Mouse (Mus musculus): ENCODE data around the gene Rhox3h. TPM values are rescaled to one million over a fixed set of nuclear protein-coding genes. Genes with fewer than 3 reads are reported as not detected.

Rhox3h gene
- 0.16 TPM in 1 of 2 replicates, not detected in the other for polyA plus RNA-seq (2015; fragmentation: Nextera tagmentation; extraction: Ambion mirVana)

DNA sequence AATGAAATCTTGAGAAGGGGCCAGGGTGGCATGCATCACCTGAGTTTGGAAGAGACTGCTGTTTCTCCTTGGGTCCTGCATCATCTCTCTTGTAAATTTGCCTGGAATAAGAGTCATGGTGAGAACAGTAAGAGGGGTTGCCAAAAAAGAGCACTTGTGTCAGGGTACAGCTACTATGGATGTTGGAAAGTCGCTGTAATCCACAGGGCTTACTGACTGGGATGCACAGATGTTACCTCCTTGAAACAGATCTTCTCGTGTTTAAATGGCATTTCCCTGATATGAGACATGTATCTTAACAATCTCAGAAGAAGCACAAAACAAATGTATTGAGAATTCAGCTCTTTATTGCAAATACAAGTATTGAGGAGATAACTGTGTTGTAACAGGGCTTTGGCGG, at the start of gene Rhox3h:
TSS of gene Rhox3h (minus strand) at position 101 of the 400 bp plus-strand sequence.

DNA sequence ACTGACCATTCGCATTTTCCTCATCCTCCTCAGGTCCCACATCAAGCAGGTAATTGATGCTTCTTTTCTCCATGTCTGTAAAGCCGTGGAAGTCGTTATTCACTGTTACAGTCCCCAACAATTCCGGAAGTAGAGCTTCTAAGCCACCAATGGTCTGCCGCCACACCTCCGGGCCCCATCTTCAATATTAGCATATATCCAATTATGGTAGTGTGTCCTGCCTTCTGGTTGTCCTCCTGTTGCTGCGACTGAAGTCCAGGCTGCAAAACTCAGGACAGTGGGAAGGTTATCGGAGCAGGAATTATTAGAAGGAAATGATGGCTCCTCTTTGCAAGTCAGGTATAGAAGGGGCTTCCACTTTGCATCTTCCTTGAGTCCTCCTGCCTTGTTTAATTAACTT, 4.6 kb upstream of the Rhox3h start, which contains the start of gene Rhox2h:
TSS of gene Rhox2h (minus strand) at position 101 of the 400 bp plus-strand sequence.

DNA sequence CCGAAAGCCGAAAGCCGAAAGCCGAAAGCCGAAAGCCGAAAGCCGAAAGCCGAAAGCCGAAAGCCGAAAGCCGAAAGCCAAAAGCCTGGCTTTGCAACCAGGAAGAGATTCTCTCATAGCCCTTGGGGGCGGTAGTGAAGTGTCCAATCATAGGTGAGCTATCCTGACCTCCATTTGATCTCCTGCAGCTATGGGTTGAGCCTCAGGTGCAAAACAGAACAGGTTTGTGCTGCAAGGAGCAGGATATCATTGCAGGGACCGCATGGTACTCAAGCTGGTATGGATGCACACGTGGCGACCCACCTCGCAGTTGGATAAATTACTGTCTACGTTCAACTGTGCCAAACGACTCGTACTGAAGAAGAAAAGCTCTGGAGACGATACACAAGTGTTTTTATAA, 17.3 kb downstream of the Rhox3h start, which contains the start of gene Rhox4g:
TSS of gene Rhox4g (minus strand) at position 101 of the 400 bp plus-strand sequence.

DNA sequence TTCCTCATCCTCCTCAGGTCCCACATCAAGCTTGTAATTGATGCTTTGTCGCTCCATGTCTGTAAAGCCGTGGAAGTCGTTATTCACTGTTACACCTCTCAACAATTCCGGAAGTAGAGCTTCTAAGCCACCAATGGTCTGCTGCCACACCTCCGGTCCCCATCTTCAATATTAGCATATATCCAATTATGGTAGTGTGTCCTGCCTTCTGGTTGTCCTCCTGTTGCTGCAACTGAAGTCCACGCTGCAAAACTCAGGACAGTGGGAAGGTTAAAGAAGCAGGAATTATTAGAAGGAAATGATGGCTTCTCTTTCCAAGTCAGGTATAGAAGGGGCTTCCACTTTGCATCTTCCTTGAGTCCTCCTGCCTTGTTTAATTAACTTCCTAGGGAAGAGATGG, 25.2 kb downstream of the Rhox3h start, which contains the start of gene Rhox2g:
TSS of gene Rhox2g (minus strand) at position 101 of the 400 bp plus-strand sequence.

DNA sequence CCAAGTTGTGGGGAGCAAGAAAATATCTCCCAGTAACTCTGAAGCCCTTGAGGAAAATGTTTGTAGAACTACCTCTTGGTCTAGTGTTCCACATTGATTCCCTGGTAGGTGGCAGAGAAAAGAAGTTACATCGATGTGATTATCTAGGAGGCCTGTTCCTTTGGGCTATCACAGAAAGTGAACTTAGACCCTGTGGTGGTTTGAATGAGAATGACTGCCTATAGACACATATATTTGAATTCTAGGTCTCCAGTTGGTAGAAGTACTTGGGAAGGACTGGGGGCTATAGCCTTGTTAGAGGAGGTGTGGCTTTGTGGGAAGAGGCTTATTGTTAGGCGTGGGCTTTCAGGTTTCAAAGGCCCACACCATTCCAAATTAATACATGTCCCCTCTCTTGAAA, 40.1 kb downstream of the Rhox3h start, which contains the start of gene Rhox3g:
TSS of gene Rhox3g (minus strand) at position 101 of the 400 bp plus-strand sequence.

Other genes starting within 250 kb of the Rhox3h start
- not detected in 2 replicates for gene Rhox4b, start 236.3 kb downstream of the Rhox3h start, polyA plus RNA-seq (2015; fragmentation: Nextera tagmentation; extraction: Ambion mirVana)
- gene Rhox2c, start 215.1 kb downstream of the Rhox3h start, polyA plus RNA-seq (2015; fragmentation: Nextera tagmentation; extraction: Ambion mirVana), result 0.21 TPM in 1 of 2 replicates, not detected in the other
- gene Rhox3c, start 210.2 kb downstream of the Rhox3h start, polyA plus RNA-seq (2015; fragmentation: Nextera tagmentation; extraction: Ambion mirVana), result 0.63 and 1.1 TPM in 2 replicates
- not detected in 2 replicates for gene Rhox4c, start 188.4 kb downstream of the Rhox3h start, polyA plus RNA-seq (2015; fragmentation: Nextera tagmentation; extraction: Ambion mirVana)
- not detected in 2 replicates for gene Rhox2d, start 175.3 kb downstream of the Rhox3h start, polyA plus RNA-seq (2015; fragmentation: Nextera tagmentation; extraction: Ambion mirVana)
- gene Rhox4d, start 154.4 kb downstream of the Rhox3h start, polyA plus RNA-seq (2015; fragmentation: Nextera tagmentation; extraction: Ambion mirVana), result not detected in 2 replicates
- gene Rhox2e, start 138.3 kb downstream of the Rhox3h start, polyA plus RNA-seq (2015; fragmentation: Nextera tagmentation; extraction: Ambion mirVana), result not detected in 2 replicates
- gene Rhox3e, start 126.7 kb downstream of the Rhox3h start, polyA plus RNA-seq (2015; fragmentation: Nextera tagmentation; extraction: Ambion mirVana), result 0.35 and 0.41 TPM in 2 replicates
- not detected in 2 replicates for gene Rhox4e, start 111.4 kb downstream of the Rhox3h start, polyA plus RNA-seq (2015; fragmentation: Nextera tagmentation; extraction: Ambion mirVana)
- gene Rhox2f, start 97.4 kb downstream of the Rhox3h start, polyA plus RNA-seq (2015; fragmentation: Nextera tagmentation; extraction: Ambion mirVana), result not detected in 2 replicates
- 0.18 and 0.67 TPM in 2 replicates for gene Rhox3f, start 87.8 kb downstream of the Rhox3h start, polyA plus RNA-seq (2015; fragmentation: Nextera tagmentation; extraction: Ambion mirVana)
- not detected in 2 replicates for gene Rhox4f, start 61.1 kb downstream of the Rhox3h start, polyA plus RNA-seq (2015; fragmentation: Nextera tagmentation; extraction: Ambion mirVana)
- gene Rhox3g, start 40.2 kb downstream of the Rhox3h start, polyA plus RNA-seq (2015; fragmentation: Nextera tagmentation; extraction: Ambion mirVana), result not detected in 2 replicates
- gene Rhox2g, start 25.3 kb downstream of the Rhox3h start, polyA plus RNA-seq (2015; fragmentation: Nextera tagmentation; extraction: Ambion mirVana), result not detected in 2 replicates
- gene Rhox4g, start 17.4 kb downstream of the Rhox3h start, polyA plus RNA-seq (2015; fragmentation: Nextera tagmentation; extraction: Ambion mirVana), result not detected in 2 replicates
- not detected in 2 replicates for gene Rhox2h, start 4.5 kb upstream of the Rhox3h start, polyA plus RNA-seq (2015; fragmentation: Nextera tagmentation; extraction: Ambion mirVana)
- 0.24 TPM in 2 replicates for gene Rhox5, start 136.1 kb upstream of the Rhox3h start, polyA plus RNA-seq (2015; fragmentation: Nextera tagmentation; extraction: Ambion mirVana)
- not detected in 2 replicates for gene Rhox6, start 158.1 kb upstream of the Rhox3h start, polyA plus RNA-seq (2015; fragmentation: Nextera tagmentation; extraction: Ambion mirVana)
- gene Rhox7a, start 162.9 kb upstream of the Rhox3h start, polyA plus RNA-seq (2015; fragmentation: Nextera tagmentation; extraction: Ambion mirVana), result not detected in 2 replicates
- gene Rhox8, start 210.2 kb upstream of the Rhox3h start, polyA plus RNA-seq (2015; fragmentation: Nextera tagmentation; extraction: Ambion mirVana), result not detected in 2 replicates
- gene Rhox7b, start 228.5 kb upstream of the Rhox3h start, polyA plus RNA-seq (2015; fragmentation: Nextera tagmentation; extraction: Ambion mirVana), result not detected in 2 replicates
- gene Rhox9, start 233.0 kb upstream of the Rhox3h start, polyA plus RNA-seq (2015; fragmentation: Nextera tagmentation; extraction: Ambion mirVana), result not detected in 2 replicates